Mouse (Mus musculus) liver, embryonic 16.5 days (tissue): ENCODE results near the gene Cct5. TPM values are rescaled to one million over a fixed set of nuclear protein-coding genes. Genes with fewer than 3 reads are reported as not detected.

ENCODE experiments used
- ATAC-seq: fragments of 200-750 bp; cut with Nextera tagmentation; 2 replicates; pipeline ENCODE4 v1.8.0; 2017; ENCODE audit warnings: low read depth, mild to moderate bottlenecking, moderate number of reproducible peaks, moderate library complexity
- H3K27ac ChIP-seq: fragments of 300-500 bp; sonication (generic); 2 replicates; pipeline ENCODE4 v1.5.1; 2014; ENCODE audit warnings: mild to moderate bottlenecking, low read length
- H3K27me3 ChIP-seq: fragments of 300-500 bp; sonication (generic); 2 replicates; pipeline ENCODE4 v1.6.1; 2014; ENCODE audit warnings: low read depth, low read length, mixed read lengths; ENCODE audit not compliant: control insufficient read depth, insufficient read depth
- H3K36me3 ChIP-seq: fragments of 300-500 bp; sonication (generic); 2 replicates; pipeline ENCODE4 v1.6.1; 2014; ENCODE audit warnings: mild to moderate bottlenecking; ENCODE audit not compliant: control insufficient read depth, insufficient read depth
- H3K4me1 ChIP-seq: fragments of 300-500 bp; sonication (generic); 2 replicates; pipeline ENCODE4 v1.6.1; 2014; ENCODE audit warnings: low read depth, low read length, mixed read lengths; ENCODE audit not compliant: control insufficient read depth
- H3K4me2 ChIP-seq: fragments of 300-500 bp; sonication (generic); 2 replicates; pipeline ENCODE4 v1.6.1; 2014; ENCODE audit warnings: low read depth, low read length, mixed read lengths
- H3K4me3 ChIP-seq: fragments of 300-500 bp; sonication (generic); 2 replicates; pipeline ENCODE4 v1.5.1; 2014; ENCODE audit warnings: low read depth, mild to moderate bottlenecking, low read length
- H3K9ac ChIP-seq: fragments of 300-500 bp; sonication (generic); 2 replicates; pipeline ENCODE4 v1.6.1; 2014; ENCODE audit warnings: low read depth, low read length
- H3K9me3 ChIP-seq: fragments of 300-500 bp; sonication (generic); replicated peaks from 2 replicates; pipeline ENCODE4 v1.6.1; 2016; ENCODE audit warnings: low read length; ENCODE audit not compliant: control insufficient read depth
- WGBS: fragments of 180-500 bp; shearing (Covaris S2); extraction: QIAGEN DNeasy Blood & Tissue Kit; methylation state at CpG from one replicate; pipeline ENCODE4 v1.1.7; 2014; ENCODE audit not compliant: insufficient replicate concordance; 5-methylcytosine and 5-hydroxymethylcytosine counted together
- polyA plus RNA-seq: library from polyadenylated mRNA; unstranded; fragments of >200 nt; fragmentation: Nextera tagmentation; extraction: Ambion mirVana; gene quantifications from 2 replicates; pipeline ENCODE4 v1.2.1, GENCODE M21; 2015

Gene Cct5
- polyA plus RNA-seq, 1 experiment from 2014 or later = 229 TPM

- peaks cover 8% of the 10 kb centered on the region for H3K4me1 ChIP-seq
- no peaks in the 10 kb centered on the region for H3K36me3 ChIP-seq
- no peak overlapping the region for H3K9ac ChIP-seq
- 50% methylated on average over 6 of the region's 6 CpGs for WGBS
- no peak overlapping the region; the same call in 1 of the 2 replicates for H3K4me2 ChIP-seq
- peak overlapping the region; percentile 70 for H3K27ac ChIP-seq
- H3K27me3 ChIP-seq = no peaks in the 10 kb centered on the region
- no peaks in the 10 kb centered on the region for H3K9me3 ChIP-seq
- ATAC-seq = peak; percentile 33; the same call in 1 of the 2 replicates
- no peak overlapping the region for H3K4me3 ChIP-seq
Measured at GRCm38 (mm10) chr15:31606821-31607220, 5.2 kb upstream of the Cct5 start.

GRCm38 (mm10) chr15:31603113-31603512 lies 1.5 kb upstream of the Cct5 start:
- 83% methylated on average over 13 of the region's 13 CpGs for WGBS
- Histone ChIP-seq H3K9ac (peak overlapping the region; percentile 85; the same call in 1 of the 2 replicates), H3K4me3 (peak overlapping the region; percentile 95), H3K27me3 (no peaks in the 10 kb centered on the region), H3K4me2 (peak overlapping the region; percentile 66), H3K36me3 (no peaks in the 10 kb centered on the region), H3K27ac (no peak overlapping the region), H3K9me3 (no peaks in the 10 kb centered on the region), H3K4me1 (peaks cover 24% of the 10 kb centered on the region)
- no peak for ATAC-seq

DNA sequence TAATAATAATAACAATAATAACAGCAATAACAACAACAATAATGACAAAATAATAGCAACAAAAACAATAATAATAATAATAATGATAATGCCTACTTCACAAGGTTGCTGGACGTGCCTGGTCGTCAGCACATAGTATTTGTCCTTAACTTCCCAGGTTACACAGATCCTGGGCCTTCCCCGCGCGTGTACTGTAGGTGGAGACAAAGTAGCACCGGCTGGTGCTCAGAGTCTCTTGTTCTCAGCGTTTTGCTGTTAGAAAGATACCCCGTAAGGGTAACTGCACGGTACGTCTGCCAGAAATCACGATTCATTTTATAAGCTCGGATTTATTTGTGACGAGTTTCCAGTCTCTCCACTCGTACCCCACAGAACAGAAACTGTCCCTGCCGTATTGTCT lies 822 bp upstream of the Cct5 start:
- H3K4me2 ChIP-seq = peak overlapping the region; percentile 66
- H3K9ac ChIP-seq = peak overlapping the region; percentile 85
- peaks cover 24% of the 10 kb centered on the region for H3K4me1 ChIP-seq
- ATAC-seq = peak; percentile 40
- H3K27ac ChIP-seq = peak overlapping the region; percentile 84
- H3K4me3 ChIP-seq = peak overlapping the region; percentile 95
- no peaks in the 10 kb centered on the region for H3K9me3 ChIP-seq
- H3K36me3 ChIP-seq = no peaks in the 10 kb centered on the region; the same call in 1 of the 2 replicates
- 2% methylated on average over 15 of the region's 15 CpGs for WGBS
- no peaks in the 10 kb centered on the region for H3K27me3 ChIP-seq

GRCm38 (mm10) chr15:31601279-31601645 lies 342 bp downstream of the Cct5 start:
- under 1% methylated on average over 33 of the region's 33 CpGs for WGBS
- peak overlapping the region; percentile 85 for H3K9ac ChIP-seq

DNA sequence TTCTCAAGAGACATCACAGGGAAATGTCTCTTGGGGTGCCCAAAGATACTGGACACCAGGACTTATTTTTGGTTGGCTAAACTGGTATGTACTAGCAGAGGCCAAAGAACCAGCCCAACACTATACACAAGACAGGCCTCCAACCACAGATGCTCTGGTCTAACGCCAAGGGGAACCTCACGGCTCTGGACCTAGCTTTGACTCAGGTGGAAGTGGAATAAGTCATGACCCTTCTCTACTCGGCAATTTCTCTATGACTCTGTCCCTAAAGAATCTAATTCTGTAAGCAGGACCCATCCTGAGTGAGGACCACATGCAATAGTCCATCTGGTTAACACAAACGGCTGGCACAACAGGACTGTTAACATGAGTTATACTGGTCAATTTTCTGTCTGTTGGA lies 1.8 kb downstream of the Cct5 start:
- Histone ChIP-seq H3K9me3 (no peaks in the 10 kb centered on the region), H3K27ac (no peak overlapping the region), H3K9ac (peak overlapping the region; percentile 9; the same call in 1 of the 2 replicates), H3K4me3 (peak overlapping the region; percentile 95), H3K4me2 (peak overlapping the region; percentile 66), H3K4me1 (peaks cover 24% of the 10 kb centered on the region), H3K36me3 (peaks cover 20% of the 10 kb centered on the region), H3K27me3 (no peaks in the 10 kb centered on the region)
- no peak for ATAC-seq
- WGBS = 41% methylated on average over 4 of the region's 4 CpGs

More at GRCm38 (mm10) chr15:31601279-31601645, 342 bp downstream of the Cct5 start:
- H3K36me3 ChIP-seq = peaks cover 7% of the 10 kb centered on the region
- H3K27ac ChIP-seq = peak overlapping the region; percentile 77
- peak; percentile 68 for ATAC-seq
- H3K4me3 ChIP-seq = peak overlapping the region; percentile 95
- H3K9me3 ChIP-seq = no peaks in the 10 kb centered on the region
- H3K4me2 ChIP-seq = peak overlapping the region; percentile 66
- H3K4me1 ChIP-seq = peaks cover 24% of the 10 kb centered on the region
- H3K27me3 ChIP-seq = no peaks in the 10 kb centered on the region

DNA sequence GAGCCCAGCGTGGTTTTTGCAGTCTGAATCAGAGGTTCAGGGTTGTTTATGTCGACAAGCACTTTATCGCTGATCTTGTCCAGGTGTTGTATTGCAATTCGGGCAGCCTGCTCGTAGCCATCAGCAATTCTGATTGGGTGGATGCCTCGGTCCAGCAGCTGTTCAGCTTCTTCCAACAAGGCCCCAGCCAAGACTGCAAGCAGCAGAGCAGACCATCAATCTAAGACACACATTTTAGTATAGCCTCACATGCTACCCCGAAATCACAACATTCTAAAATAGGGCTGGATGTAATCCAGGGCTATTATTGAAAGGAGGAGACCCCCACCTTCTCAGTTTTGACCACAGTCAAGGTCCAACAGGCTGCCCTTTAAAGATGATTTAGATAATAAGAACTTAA lies 6.0 kb downstream of the Cct5 start:
- no peak for ATAC-seq
- WGBS = 82% methylated on average over 7 of the region's 7 CpGs
- H3K4me1 ChIP-seq = peaks cover 14% of the 10 kb centered on the region
- H3K27me3 ChIP-seq = no peaks in the 10 kb centered on the region
- no peak overlapping the region for H3K4me2 ChIP-seq
- no peak overlapping the region for H3K9ac ChIP-seq
- peaks cover 59% of the 10 kb centered on the region for H3K36me3 ChIP-seq
- H3K9me3 ChIP-seq = no peaks in the 10 kb centered on the region
- no peak overlapping the region for H3K27ac ChIP-seq
- no peak overlapping the region for H3K4me3 ChIP-seq

- no peak overlapping the region for H3K9ac ChIP-seq
- H3K36me3 ChIP-seq = peaks cover 68% of the 10 kb centered on the region
- ATAC-seq = no peak
- H3K4me3 ChIP-seq = no peak overlapping the region
- H3K27ac ChIP-seq = no peak overlapping the region
- peaks cover 3% of the 10 kb centered on the region for H3K4me1 ChIP-seq
- no peak overlapping the region for H3K4me2 ChIP-seq
- H3K9me3 ChIP-seq = no peaks in the 10 kb centered on the region
- WGBS = 87% methylated on average over 14 of the region's 14 CpGs
- H3K27me3 ChIP-seq = no peaks in the 10 kb centered on the region
Measured at GRCm38 (mm10) chr15:31594260-31594659, 7.3 kb downstream of the Cct5 start.

DNA sequence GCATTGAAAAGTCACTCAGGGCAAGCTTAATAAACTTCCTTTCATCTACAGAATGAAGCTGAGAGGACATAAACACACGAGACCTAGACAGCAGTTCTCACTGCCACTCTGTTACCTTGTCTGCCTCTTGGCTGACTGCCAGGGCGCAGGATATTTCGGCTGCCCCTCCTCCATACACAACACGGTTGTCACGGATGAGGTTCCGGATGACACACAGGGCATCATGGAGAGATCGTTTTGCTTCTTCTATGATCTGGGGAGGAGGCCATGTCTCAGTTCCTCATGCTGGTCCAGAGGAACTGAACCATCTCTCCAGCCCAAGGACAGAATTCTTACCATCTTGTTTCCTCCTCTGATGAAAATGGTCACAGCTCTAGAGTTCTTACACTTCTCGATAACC lies 9.1 kb downstream of the Cct5 start:
- Histone ChIP-seq H3K27ac (no peak overlapping the region), H3K9ac (no peak overlapping the region), H3K36me3 (peaks cover 68% of the 10 kb centered on the region), H3K4me1 (no peaks in the 10 kb centered on the region), H3K4me3 (no peak overlapping the region), H3K27me3 (no peaks in the 10 kb centered on the region), H3K4me2 (no peak overlapping the region), H3K9me3 (no peaks in the 10 kb centered on the region)
- ATAC-seq = no peak
- WGBS = 75% methylated on average over 8 of the region's 8 CpGs

GRCm38 (mm10) chr15:31590176-31590575 lies 11.4 kb downstream of the Cct5 start:
- Histone ChIP-seq H3K9me3 (no peaks in the 10 kb centered on the region), H3K36me3 (peaks cover 51% of the 10 kb centered on the region), H3K4me3 (no peak overlapping the region), H3K4me1 (peaks cover 11% of the 10 kb centered on the region), H3K4me2 (no peak overlapping the region), H3K27me3 (no peaks in the 10 kb centered on the region), H3K27ac (no peak overlapping the region), H3K9ac (no peak overlapping the region)
- WGBS = 77% methylated on average over 5 of the region's 5 CpGs
- ATAC-seq = no peak
